Mouse (Mus musculus): ENCODE measurements around the gene Rab30. TPM values are rescaled to one million over a fixed set of nuclear protein-coding genes. Genes with fewer than 3 reads are reported as not detected.

Gene Rab30
- total RNA-seq, 2 experiments from 2014 or later: 5.4 to 8.5 TPM

DNA sequence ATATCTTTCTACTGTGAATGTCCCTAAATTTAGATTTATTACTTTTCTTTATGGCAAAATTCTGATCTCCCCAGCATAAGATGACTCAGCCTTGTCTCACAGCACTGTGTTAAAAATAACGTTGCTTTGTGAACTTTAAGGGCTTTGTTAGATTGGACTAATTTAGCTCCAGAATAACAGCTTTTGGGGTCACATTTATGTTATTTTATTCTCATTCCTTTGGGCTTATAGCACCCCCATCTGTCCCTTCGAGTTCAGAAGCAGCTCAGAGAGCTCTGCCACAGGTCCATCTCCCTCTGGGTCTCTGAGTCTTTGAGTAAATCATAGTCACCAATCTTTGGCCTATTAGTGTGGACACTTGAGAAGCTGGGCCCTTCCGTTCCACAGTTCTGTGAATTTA is 96.5 kb downstream of the Rab30 start:
- DNase-seq (ENCODE audit: low spot score): no peak

DNA sequence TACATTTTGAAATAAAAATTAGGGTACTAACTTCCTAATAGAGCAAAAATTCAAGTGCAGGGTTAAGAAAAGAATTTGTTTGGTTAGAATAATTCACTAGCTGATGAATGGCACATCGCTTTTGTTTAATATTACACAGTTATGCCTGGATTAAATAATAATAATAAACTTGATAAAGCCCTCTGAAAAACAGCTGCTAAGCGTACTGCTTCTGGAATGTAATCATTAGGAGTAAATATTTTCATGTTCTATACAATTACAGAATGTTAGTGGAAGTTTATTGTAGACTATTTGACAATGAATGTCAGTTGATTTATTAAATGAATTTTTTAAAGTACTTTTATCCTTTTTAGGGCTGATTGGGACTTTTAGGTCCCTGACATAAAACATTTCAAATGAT is 100.9 kb downstream of the Rab30 start:
- DNase-seq (ENCODE audit: low spot score): no peak

- DNase-seq (ENCODE audit: low spot score): no peak
Observed at GRCm38 (mm10) chr7:92848246-92848645, 106.8 kb downstream of the Rab30 start.

DNA sequence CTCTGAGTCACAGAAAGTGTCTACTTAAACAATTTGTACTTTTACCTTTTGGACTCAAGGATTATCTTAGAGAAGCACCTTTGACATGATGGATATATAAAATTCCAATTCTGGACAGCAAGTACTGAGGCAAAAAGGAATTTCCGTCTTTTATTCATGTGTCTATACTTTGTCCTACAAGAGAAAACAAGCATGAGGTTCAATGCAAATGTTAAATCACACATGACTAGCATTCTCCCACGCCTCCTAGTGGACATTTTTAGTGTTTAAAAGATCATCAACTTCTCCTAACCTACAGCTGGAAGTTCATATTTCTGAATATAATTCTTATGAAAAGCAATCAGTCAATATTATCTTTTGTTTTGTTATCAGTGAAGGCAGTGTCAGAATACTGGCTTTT is 125.1 kb downstream of the Rab30 start:
- DNase-seq (ENCODE audit: low spot score): peak; percentile 14

DNA sequence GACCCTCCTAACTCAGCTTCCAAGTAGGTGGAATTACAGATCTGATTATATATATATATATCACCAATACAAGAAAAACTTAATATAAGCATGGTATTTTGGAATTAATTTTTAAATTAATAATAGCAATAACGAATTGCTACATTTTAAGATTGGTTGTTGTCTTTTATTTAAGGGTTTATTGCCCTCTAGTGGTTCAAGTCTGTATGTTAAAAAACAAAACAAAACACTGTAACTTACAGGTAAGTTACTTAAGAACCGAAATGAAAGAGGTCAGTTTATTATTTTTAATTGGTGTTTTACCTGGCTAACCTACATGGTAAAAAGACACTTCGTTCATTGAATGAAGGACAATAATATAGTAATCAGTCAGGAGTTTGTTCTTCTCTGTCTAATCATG is 128.8 kb downstream of the Rab30 start:
- no peak for DNase-seq (ENCODE audit: low spot score)

DNA sequence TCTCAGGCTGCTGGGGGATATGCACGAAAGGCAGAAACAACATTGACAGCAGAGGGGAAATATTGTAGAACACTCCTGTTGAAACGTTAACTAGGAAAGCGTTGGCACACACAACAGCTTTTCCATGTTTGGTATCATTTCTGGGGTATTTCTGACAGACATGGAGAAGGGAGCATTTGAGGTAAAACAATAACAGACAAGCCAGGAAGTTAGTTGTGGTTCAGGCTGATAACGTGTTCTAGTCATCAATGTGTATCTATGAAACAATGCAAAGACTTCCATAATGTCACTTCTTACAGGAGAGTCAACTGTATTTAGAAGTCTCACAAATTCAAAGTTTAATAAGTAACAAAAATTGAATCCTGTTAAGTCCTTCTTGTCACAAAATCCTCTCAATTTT is 130.2 kb downstream of the Rab30 start:
- no peak for DNase-seq (ENCODE audit: low spot score)

- DNase-seq (ENCODE audit: low spot score): peak; percentile 93
Observed at GRCm38 (mm10) chr7:92874116-92874675, 132.8 kb downstream of the Rab30 start, which contains the start of the genes Ddias and Prcp. Gene Ddias (minus strand): TSS chr7:92874247. Gene Prcp (plus strand): TSS chr7:92874470.

- peak; percentile 91 for DNase-seq (ENCODE audit: low spot score)
Observed at GRCm38 (mm10) chr7:92874761-92875408, 133.5 kb downstream of the Rab30 start.

DNA sequence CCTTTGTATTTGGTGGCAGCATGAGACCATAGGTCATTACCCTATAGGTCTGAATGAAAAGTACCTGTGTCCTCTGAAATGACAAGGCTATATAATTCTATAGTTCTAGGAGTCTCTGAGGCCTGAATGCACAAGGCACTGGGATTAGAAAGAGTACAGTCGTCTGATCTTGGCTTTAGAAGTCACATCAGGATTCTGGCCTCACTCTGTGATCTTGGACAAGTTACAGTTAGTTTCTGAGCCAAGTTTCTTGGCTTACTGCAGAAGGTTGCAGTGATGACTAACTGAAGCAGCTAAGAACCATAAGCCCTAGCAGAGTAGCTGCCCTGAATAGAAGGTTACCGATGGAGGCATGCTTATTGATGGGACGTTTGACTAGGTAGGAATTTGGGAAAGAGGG is 134.7 kb downstream of the Rab30 start:
- peak; percentile 40 for DNase-seq (ENCODE audit: low spot score)

DNA sequence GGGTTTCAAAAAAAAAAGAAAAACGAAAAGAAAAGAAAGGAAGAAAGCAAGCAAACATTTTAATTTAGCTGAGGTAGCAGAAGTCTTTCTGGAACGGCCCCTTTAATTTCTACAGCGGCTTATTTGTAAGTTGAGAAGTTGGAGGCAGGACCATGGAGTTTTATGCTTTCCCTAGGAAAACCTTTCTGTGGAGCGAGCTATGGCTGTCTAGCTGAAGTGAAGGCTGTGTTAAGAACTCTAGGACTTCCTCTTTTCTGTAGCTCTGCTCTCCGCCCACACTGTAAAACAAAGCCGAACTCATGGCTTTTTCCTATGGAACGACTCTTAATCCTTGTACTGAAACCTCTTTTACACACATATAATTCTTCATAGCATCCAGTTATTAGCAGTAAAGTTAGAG is 135.1 kb downstream of the Rab30 start:
- DNase-seq (ENCODE audit: low spot score): no peak

- DNase-seq (ENCODE audit: low spot score): no peak
Observed at GRCm38 (mm10) chr7:92878575-92879285, 137.3 kb downstream of the Rab30 start.

GRCm38 (mm10) chr7:92883850-92884716 is 142.7 kb downstream of the Rab30 start:
- no peak for DNase-seq (ENCODE audit: low spot score)

- no peak for DNase-seq (ENCODE audit: low spot score)
Observed at GRCm38 (mm10) chr7:92884998-92885660, 143.7 kb downstream of the Rab30 start.

DNA sequence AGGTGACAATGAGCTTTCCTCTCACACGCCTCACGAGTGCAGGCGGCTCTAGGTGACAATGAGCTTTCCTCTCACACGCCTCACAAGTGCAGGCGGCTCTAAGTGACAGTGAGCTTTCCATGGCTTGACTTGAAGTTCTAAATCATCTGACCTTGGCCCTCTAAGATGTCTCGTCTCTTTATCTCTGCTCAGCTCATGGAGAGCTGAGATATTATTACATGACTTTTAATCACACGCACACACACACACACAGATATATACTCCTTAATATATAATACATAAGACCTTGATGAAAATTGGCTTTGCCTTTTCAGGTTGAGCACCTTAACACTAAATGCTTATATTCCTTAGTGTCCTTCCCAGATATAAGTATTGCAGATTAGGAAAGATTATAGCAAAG is 145.4 kb downstream of the Rab30 start:
- no peak for DNase-seq (ENCODE audit: low spot score)

DNA sequence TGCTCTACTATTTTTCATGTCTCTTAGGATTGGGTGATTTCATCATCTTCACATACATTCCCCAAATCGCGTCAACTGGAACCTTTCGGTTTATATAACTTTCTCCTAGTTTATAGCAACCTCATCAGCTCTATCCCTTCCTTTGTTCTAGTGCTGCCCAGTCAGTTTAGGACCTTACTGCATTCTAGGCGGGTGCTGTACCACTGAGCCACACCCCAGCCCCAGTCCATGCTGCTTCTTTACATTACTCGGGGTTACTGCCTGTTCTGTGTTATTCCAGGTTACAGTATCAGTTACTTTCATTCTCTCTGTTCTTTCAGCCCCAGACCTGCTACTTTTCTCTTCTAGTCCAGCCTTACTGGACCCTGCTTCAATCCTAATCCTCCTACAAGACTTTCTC is 145.8 kb downstream of the Rab30 start:
- no peak for DNase-seq (ENCODE audit: low spot score)

- no peak for DNase-seq (ENCODE audit: low spot score)
Observed at GRCm38 (mm10) chr7:92890211-92890610, 148.8 kb downstream of the Rab30 start.

DNA sequence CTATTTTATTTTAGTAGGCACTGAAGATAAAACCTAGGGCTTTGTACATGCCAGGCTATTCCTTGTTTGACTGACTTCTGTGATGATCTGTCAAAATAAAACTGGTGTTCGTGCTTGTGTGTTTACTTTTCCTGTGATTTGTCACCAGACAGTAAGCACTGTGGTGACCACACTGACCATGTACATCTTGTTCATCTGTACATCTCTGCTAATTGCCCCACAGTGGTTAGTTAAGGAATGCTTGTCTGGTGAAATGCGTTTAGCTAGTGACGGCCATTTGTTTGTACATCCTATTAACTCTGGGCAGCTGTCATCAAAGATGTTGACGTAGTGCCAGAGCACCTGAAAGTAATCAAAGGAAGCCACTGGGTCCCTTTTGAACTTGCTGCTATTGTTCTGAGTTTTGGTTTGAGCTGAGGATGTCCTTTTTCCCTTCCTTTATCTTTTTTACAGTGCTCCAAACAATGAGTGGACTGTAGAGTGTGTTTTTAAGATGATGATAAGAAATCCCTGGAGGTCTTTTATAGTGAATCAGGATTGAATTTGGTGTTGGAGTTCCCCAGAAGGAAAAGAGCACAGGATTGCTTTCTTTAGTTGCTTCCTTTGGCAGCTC is 149.3 kb downstream of the Rab30 start:
- DNase-seq (ENCODE audit: low spot score): no peak

DNA sequence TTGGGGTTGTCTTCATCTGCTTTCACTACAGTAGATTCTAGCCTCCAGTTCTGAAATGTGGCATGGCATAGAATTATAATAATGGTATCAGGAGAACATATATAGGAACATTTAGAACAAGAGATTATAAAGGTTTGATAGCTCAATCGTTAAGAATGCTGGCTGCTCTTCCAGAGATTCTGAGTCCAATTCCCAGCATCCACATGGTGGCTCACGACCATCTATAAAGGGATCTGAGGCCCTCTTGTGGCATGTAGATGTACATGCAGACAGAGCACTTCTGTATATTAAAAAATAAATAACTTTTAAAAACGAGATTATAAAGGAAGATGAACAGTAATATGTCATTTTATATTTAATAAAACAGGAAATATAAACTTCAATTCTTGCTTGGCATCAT is 152.1 kb downstream of the Rab30 start:
- no peak for DNase-seq (ENCODE audit: low spot score)

All from gastrocnemius, adult 18-20 months (tissue).